Mouse (Mus musculus) intestine, postnatal 0 days (tissue): Measurements from ENCODE around the gene Acer3. TPM values are rescaled to one million over a fixed set of nuclear protein-coding genes. Genes with fewer than 3 reads are reported as not detected.
A peak's percentile ranks its signal among the peaks of the same experiment; 100 is the strongest.

Experiments used
- ATAC-seq: fragments of 200-750 bp; cut with Nextera tagmentation; 2 replicates; pipeline ENCODE4 v1.8.0; 2017; ENCODE audit warnings: mild to moderate bottlenecking, moderate TSS enrichment, moderate library complexity
- H3K27ac ChIP-seq: fragments of 300-500 bp; sonication (generic); 2 replicates; pipeline ENCODE4 v1.5.1; 2014; ENCODE audit warnings: mild to moderate bottlenecking, low read depth, low read length, moderate library complexity
- H3K27me3 ChIP-seq: fragments of 300-500 bp; sonication (generic); replicated peaks from 2 replicates; pipeline ENCODE4 v1.6.1; 2014; ENCODE audit warnings: low read length, mixed read lengths; ENCODE audit not compliant: control insufficient read depth, insufficient read depth
- H3K36me3 ChIP-seq: fragments of 300-500 bp; sonication (generic); 2 replicates; pipeline ENCODE4 v1.6.1; 2014; ENCODE audit warnings: mild to moderate bottlenecking, moderate library complexity; ENCODE audit not compliant: control insufficient read depth, insufficient read depth
- H3K4me1 ChIP-seq: fragments of 300-500 bp; sonication (generic); replicated peaks from 2 replicates; pipeline ENCODE4 v1.6.1; 2014; ENCODE audit warnings: antibody characterized with exemption, low read length, mixed read lengths; ENCODE audit not compliant: control insufficient read depth, insufficient read depth
- H3K4me2 ChIP-seq: fragments of 300-500 bp; sonication (generic); replicated peaks from 2 replicates; pipeline ENCODE4 v1.6.1; 2014; ENCODE audit warnings: low read depth, mild to moderate bottlenecking, moderate library complexity
- H3K4me3 ChIP-seq: fragments of 300-500 bp; sonication (generic); 2 replicates; pipeline ENCODE4 v1.5.1; 2014; ENCODE audit warnings: low read depth, low read length
- H3K9ac ChIP-seq: fragments of 300-500 bp; sonication (generic); 2 replicates; pipeline ENCODE4 v1.6.1; 2014; ENCODE audit warnings: mild to moderate bottlenecking, low read depth, low read length
- H3K9me3 ChIP-seq: fragments of 300-500 bp; sonication (generic); 2 replicates; pipeline ENCODE4 v1.6.1; 2016; ENCODE audit warnings: mixed run types; ENCODE audit not compliant: control insufficient read depth
- CTCF ChIP-seq: sonication (generic); IDR thresholded peaks from 2 replicates; pipeline ENCODE4 v1.5.1; 2016; ENCODE audit warnings: low read depth, mild to moderate bottlenecking, control low read depth, antibody characterized with exemption, moderate library complexity
- WGBS: fragments of 180-500 bp; shearing (Covaris S2); extraction: QIAGEN DNeasy Blood & Tissue Kit; methylation state at CpG from one replicate; pipeline ENCODE4 v1.1.7; 2014; 5-methylcytosine and 5-hydroxymethylcytosine counted together
- polyA plus RNA-seq: library from polyadenylated mRNA; unstranded; fragments of >200 nt; fragmentation: Nextera tagmentation; extraction: Ambion mirVana; gene quantifications from 2 replicates; pipeline ENCODE4 v1.2.1, GENCODE M21; 2015

Gene Acer3
- polyA plus RNA-seq, 1 experiment from 2014 or later = 9.7 TPM

DNA sequence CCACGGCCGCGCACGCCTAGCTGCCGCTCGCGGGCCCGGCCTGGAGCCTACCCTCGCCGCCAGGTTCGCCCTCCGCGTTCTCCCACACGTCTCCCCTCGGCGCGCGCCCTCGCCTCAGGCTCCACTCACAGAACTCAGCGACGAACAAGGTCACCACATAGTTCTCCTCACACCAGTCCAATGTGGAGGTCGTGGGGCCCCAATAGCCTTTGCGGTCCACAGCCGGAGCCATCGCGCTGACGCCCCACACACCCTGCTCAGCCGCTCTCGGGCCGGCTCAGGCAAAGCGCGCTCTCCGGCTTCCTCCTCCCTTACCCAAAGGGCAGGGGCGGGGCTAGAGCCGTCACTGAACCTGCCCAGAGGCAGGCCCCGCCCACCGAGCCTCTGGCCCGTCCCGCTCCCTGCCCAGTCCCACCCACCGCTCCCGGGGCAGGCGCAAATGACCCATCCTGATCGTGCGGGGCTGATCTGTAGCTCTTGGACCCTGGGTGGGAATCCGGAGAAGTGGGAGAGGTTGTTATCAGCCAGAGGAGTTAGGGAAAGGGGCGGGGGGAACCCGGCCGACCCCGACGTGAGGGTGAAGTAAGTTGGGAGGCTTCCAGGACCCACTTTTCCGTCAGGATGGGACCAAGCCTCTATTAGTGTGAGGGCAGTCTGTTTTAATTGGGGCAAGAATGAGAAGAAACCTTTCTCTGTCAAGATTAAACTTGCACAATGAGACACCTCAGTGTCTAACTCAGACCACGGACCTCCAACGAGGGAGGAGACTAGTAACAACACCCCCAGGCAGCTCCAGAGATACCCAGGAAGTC lies 11.6 kb downstream of the Acer3 start:
- Histone ChIP-seq H3K4me1 (no peaks in the 10 kb centered on the region; the same call in 1 of the 2 replicates), H3K36me3 (no peaks in the 10 kb centered on the region), H3K27ac (no peak overlapping the region), H3K4me3 (peak overlapping the region; percentile 93), H3K4me2 (peak overlapping the region; percentile 97), H3K9ac (peak overlapping the region; percentile 82), H3K9me3 (no peaks in the 10 kb centered on the region), H3K27me3 (no peaks in the 10 kb centered on the region)
- TF ChIP-seq CTCF = peak; percentile 40
- peak; percentile 99 for ATAC-seq
- whole genome bisulfite sequencing = under 1% methylated on average over 53 of the region's 53 CpGs

- Histone ChIP-seq H3K27ac (no peak overlapping the region), H3K36me3 (no peaks in the 10 kb centered on the region), H3K9ac (peak overlapping the region; percentile 82), H3K4me1 (no peaks in the 10 kb centered on the region; the same call in 1 of the 2 replicates), H3K4me3 (peak overlapping the region; percentile 93), H3K9me3 (no peaks in the 10 kb centered on the region), H3K27me3 (no peaks in the 10 kb centered on the region), H3K4me2 (peak overlapping the region; percentile 97)
- no peak; the same call in 1 of the 2 replicates for ATAC-seq
- TF ChIP-seq CTCF = no peak
- under 1% methylated on average over 33 of the region's 33 CpGs for WGBS
Measured at GRCm38 (mm10) chr7:98308607-98309218, 12.3 kb downstream of the Acer3 start.

- ATAC-seq = no peak
- Histone ChIP-seq H3K27me3 (no peaks in the 10 kb centered on the region), H3K4me1 (no peaks in the 10 kb centered on the region; the same call in 1 of the 2 replicates), H3K4me2 (peak overlapping the region; percentile 97), H3K36me3 (no peaks in the 10 kb centered on the region), H3K4me3 (peak overlapping the region; percentile 93), H3K27ac (no peak overlapping the region), H3K9ac (no peak overlapping the region), H3K9me3 (no peaks in the 10 kb centered on the region)
- WGBS = 54% methylated on average over 9 of the region's 9 CpGs
- no peak for TF ChIP-seq CTCF
Measured at GRCm38 (mm10) chr7:98307921-98308606, 12.9 kb downstream of the Acer3 start.

- no peaks in the 10 kb centered on the region for H3K9me3 ChIP-seq
- no peak for TF ChIP-seq CTCF
- H3K4me1 ChIP-seq = no peaks in the 10 kb centered on the region; the same call in 1 of the 2 replicates
- no peak overlapping the region for H3K4me3 ChIP-seq
- no peaks in the 10 kb centered on the region for H3K27me3 ChIP-seq
- H3K9ac ChIP-seq = no peak overlapping the region
- H3K27ac ChIP-seq = no peak overlapping the region
- no peaks in the 10 kb centered on the region for H3K36me3 ChIP-seq
- H3K4me2 ChIP-seq = no peak overlapping the region
- no peak for ATAC-seq
- 96% methylated on average over 2 of the region's 2 CpGs for WGBS
Measured at GRCm38 (mm10) chr7:98307411-98307810, 13.6 kb downstream of the Acer3 start.

GRCm38 (mm10) chr7:98292901-98293300 lies 28.1 kb downstream of the Acer3 start:
- no peak for TF ChIP-seq CTCF
- 82% methylated on average over 1 of the region's 1 CpGs for WGBS
- Histone ChIP-seq H3K36me3 (no peaks in the 10 kb centered on the region), H3K27ac (no peak overlapping the region), H3K4me2 (no peak overlapping the region), H3K9ac (no peak overlapping the region), H3K27me3 (no peaks in the 10 kb centered on the region), H3K4me3 (no peak overlapping the region), H3K4me1 (no peaks in the 10 kb centered on the region), H3K9me3 (no peaks in the 10 kb centered on the region)
- no peak for ATAC-seq

- 47% methylated on average over 3 of the region's 3 CpGs for WGBS
- peak; percentile 66 for TF ChIP-seq CTCF
- Histone ChIP-seq H3K4me2 (no peak overlapping the region), H3K9ac (no peak overlapping the region), H3K4me3 (no peak overlapping the region), H3K27ac (no peak overlapping the region), H3K27me3 (no peaks in the 10 kb centered on the region), H3K4me1 (no peaks in the 10 kb centered on the region), H3K36me3 (no peaks in the 10 kb centered on the region), H3K9me3 (no peaks in the 10 kb centered on the region)
- no peak for ATAC-seq
Measured at GRCm38 (mm10) chr7:98289585-98289984, 31.4 kb downstream of the Acer3 start.
